Comparison of ENCODE assay signal across 11 mouse cellular contexts in the genomic region with DNA sequence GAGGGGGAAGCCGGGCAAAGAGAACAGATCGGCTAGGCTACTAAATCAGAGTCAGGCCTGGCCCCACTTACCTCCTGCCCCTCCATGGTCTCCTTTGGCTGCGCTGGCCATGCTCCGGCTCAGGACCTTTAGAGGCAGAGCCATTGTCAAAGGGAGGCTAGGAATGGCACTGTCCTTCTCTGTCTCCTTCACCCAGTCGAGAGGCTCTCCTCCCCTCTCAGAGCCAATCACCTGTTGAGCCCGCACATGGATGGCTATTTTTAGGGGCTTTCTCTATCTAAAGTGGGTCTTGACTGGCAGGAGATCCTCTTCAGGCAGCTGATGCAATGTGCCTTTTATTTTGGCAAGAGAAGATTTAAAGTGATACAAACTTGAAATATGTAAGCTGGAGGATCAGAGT. TPM values are rescaled to one million over a fixed set of nuclear protein-coding genes. Genes with fewer than 3 reads are reported as not detected.
DNase-seq lines count a peak whose midpoint lies in the region; ATAC-seq and TF ChIP-seq lines count a peak whose summit lies in the region.
"Had no signal": no experiment of that assay in that cellular context is flagged by ENCODE, and none has a peak within 500 bp of the region (broad histone marks: within the 10 kb centered on the region; RNA-seq: fewer than 3 reads in every experiment).

Gene Cox6a2, minus strand, starts transcription at position 236 of the 400 bp plus-strand sequence.

- H3K27ac ChIP-seq in stomach, embryonic 16.5 days (ENCODE audit: low read length): no peak within 1 kb of the TSS
- no peak within 1 kb of the TSS for H3K27ac ChIP-seq in stomach, postnatal 0 days (replicated peaks)
- peak within 1 kb of the TSS; percentile 92 for H3K27ac ChIP-seq in heart, embryonic 15.5 days
- H3K27ac ChIP-seq: left cerebral cortex, adult 2 months had no signal

- no peaks in the 10 kb centered on the region for H3K36me3 ChIP-seq in stomach, embryonic 16.5 days (ENCODE audit: control insufficient read depth, insufficient read depth, low read length)
- H3K36me3 ChIP-seq in stomach, postnatal 0 days (ENCODE audit: control insufficient read depth, insufficient read depth, low read length): no peaks in the 10 kb centered on the region
- no peaks in the 10 kb centered on the region; the same call in 1 of the 2 replicates for H3K36me3 ChIP-seq in heart, embryonic 15.5 days

- no peak within 1 kb of the TSS for H3K4me2 ChIP-seq in stomach, embryonic 16.5 days (ENCODE audit: low read depth, low read length)
- no peak within 1 kb of the TSS for H3K4me2 ChIP-seq in stomach, postnatal 0 days (replicated peaks; ENCODE audit: low read depth)
- H3K4me2 ChIP-seq in heart, embryonic 15.5 days: peak within 1 kb of the TSS; percentile 51

- no peaks in the 10 kb centered on the region for H3K4me1 ChIP-seq in stomach, embryonic 16.5 days (ENCODE audit: control insufficient read depth, insufficient read depth, low read length)
- no peaks in the 10 kb centered on the region for H3K4me1 ChIP-seq in stomach, postnatal 0 days (replicated peaks; ENCODE audit: control insufficient read depth, insufficient read depth)
- peaks cover 11% of the 10 kb centered on the region for H3K4me1 ChIP-seq in heart, embryonic 15.5 days (replicated peaks)

- H3K27me3 ChIP-seq in stomach, embryonic 16.5 days (ENCODE audit: control insufficient read depth, insufficient read depth, low read length): no peaks in the 10 kb centered on the region
- H3K27me3 ChIP-seq in stomach, postnatal 0 days (ENCODE audit: control insufficient read depth, insufficient read depth, low read length): no peaks in the 10 kb centered on the region
- H3K27me3 ChIP-seq in heart, embryonic 15.5 days: no peaks in the 10 kb centered on the region

- TF ChIP-seq EP300 in stomach, postnatal 0 days (optimal IDR thresholded peaks at IDR 0.05): no peak

- no peak for TF ChIP-seq CTCF in stomach, postnatal 0 days (IDR thresholded peaks at IDR 0.05; ENCODE audit: low read depth)

- no peak within 1 kb of the TSS for H3K9ac ChIP-seq in stomach, embryonic 16.5 days (ENCODE audit: low read length)
- no peak within 1 kb of the TSS for H3K9ac ChIP-seq in stomach, postnatal 0 days (ENCODE audit: low read length)
- peak within 1 kb of the TSS; percentile 64 for H3K9ac ChIP-seq in heart, embryonic 15.5 days

- ATAC-seq in stomach, embryonic 16.5 days (ENCODE audit: insufficient read depth, low FRiP score): no peak
- no peak for ATAC-seq in stomach, postnatal 0 days (ENCODE audit: low FRiP score, low TSS enrichment)
- ATAC-seq in heart, embryonic 15.5 days (replicated peaks; ENCODE audit: insufficient number of reproducible peaks, insufficient read depth, low FRiP score, low read depth): peak; percentile 90

- H3K9me3 ChIP-seq in stomach, embryonic 16.5 days (replicated peaks; ENCODE audit: control insufficient read depth, low read length): no peaks in the 10 kb centered on the region
- no peaks in the 10 kb centered on the region for H3K9me3 ChIP-seq in stomach, postnatal 0 days (ENCODE audit: control insufficient read depth, low read length)
- H3K9me3 ChIP-seq in heart, embryonic 15.5 days (replicated peaks): no peaks in the 10 kb centered on the region

- 85% methylated on average over 6 of the region's 6 CpGs for WGBS in stomach, embryonic 16.5 days
- WGBS in stomach, postnatal 0 days: 84% methylated on average over 6 of the region's 6 CpGs
- WGBS in heart, embryonic 15.5 days: 43% methylated on average over 6 of the region's 6 CpGs

- no peak for DNase-seq in stomach, postnatal 0 days (ENCODE audit: low spot score)
- DNase-seq in gastrocnemius, postnatal 10 days: peak; percentile 15
- peak; percentile 87 for DNase-seq in skeletal muscle tissue, adult 2 months (ENCODE audit: low read depth, low spot score)
- DNase-seq in kidney, adult 11 months: no peak
- DNase-seq in c-Kit-positive CD71-positive TER-119-positive erythroid progenitor cells, embryonic 14.5 days (ENCODE audit: low spot score): no peak
- DNase-seq: cerebellum, adult 9-11 months; right cerebral cortex, adult 18-20 months had no signal

- no peak within 1 kb of the TSS for H3K4me3 ChIP-seq in stomach, embryonic 16.5 days (replicated peaks; ENCODE audit: low read length)
- H3K4me3 ChIP-seq in stomach, postnatal 0 days (ENCODE audit: low read depth, low read length): no peak within 1 kb of the TSS
- peak within 1 kb of the TSS; percentile 57 for H3K4me3 ChIP-seq in heart, embryonic 15.5 days
- H3K4me3 ChIP-seq: left cerebral cortex, adult 2 months had no signal

RNA-seq across cellular contexts. Expression of gene Cox6a2, which starts in this region (rescaled TPM):
- polyA plus RNA-seq in stomach, embryonic 16.5 days (2015; fragmentation: Nextera tagmentation; extraction: Ambion mirVana): 1.2 and 35.0 TPM in 2 replicates
- polyA plus RNA-seq in stomach, postnatal 0 days (2015; fragmentation: Nextera tagmentation; extraction: Ambion mirVana): 0.24 and 0.46 TPM in 2 replicates
- 100 to 1,000 TPM; 833 to 932 TPM for total RNA-seq in gastrocnemius, postnatal 10 days (2021)
- 718 and 1,101 TPM in 2 replicates for polyA plus RNA-seq in heart, embryonic 15.5 days (2015; fragmentation: Nextera tagmentation; extraction: Ambion mirVana)
- polyA plus RNA-seq: kidney, embryonic 14.5 days had no signal

Comparison
In these comparisons a context has a peak if more than half of its experiments do, and no peak if none do; other contexts are left out.
1. RNA of gene Cox6a2 (polyA plus RNA-seq): 718 to 1,101 TPM in heart, embryonic 15.5 days; 1.2 to 35.0 TPM in stomach, embryonic 16.5 days and 0.24 to 0.46 TPM in stomach, postnatal 0 days; every median in the first group is over 10 times any median in the second.
2. DNase-seq: peak in gastrocnemius, postnatal 10 days (single experiment) and skeletal muscle tissue, adult 2 months (single experiment); none in stomach, postnatal 0 days (single experiment), kidney, adult 11 months (single experiment) and c-Kit-positive CD71-positive TER-119-positive erythroid progenitor cells, embryonic 14.5 days (single experiment).